Mouse (Mus musculus) frontal cortex, postnatal 36 days (tissue): Measurements from ENCODE around the gene Olfr1076.
"Not testable (repeated sequence)": the region's sequence is repeated elsewhere in the genome, so short reads cannot be mapped to it uniquely, and the experiment has no call there.

Experiments used
- DNase-seq, 2 experiments: peaks; one replicate each; pipeline ENCODE4 v3.0.0; 2022; ENCODE audit warnings: low spot score in 2 of 2

Olfr1076 gene

DNA sequence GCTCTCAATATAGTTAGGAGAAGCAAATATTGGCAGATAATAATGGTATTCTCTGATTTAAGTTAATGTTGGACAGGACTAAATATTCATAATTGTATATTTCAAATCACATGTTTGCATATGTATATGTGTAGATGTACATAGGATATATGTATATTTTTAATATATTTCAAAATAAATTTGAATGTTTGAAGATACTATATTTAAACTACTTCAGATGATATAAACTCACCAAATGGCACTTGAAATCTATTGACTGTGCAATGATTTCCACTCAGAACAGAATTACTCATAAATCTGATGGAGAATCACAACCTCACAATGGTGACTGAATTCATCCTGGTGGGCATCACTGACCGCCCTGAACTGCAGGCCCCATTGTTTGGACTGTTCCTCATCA, at the start of gene Olfr1076:
Gene Olfr1076 (plus strand): TSS at position 301 of the 400 bp plus-strand sequence.
- DNase-seq = no peak

DNA sequence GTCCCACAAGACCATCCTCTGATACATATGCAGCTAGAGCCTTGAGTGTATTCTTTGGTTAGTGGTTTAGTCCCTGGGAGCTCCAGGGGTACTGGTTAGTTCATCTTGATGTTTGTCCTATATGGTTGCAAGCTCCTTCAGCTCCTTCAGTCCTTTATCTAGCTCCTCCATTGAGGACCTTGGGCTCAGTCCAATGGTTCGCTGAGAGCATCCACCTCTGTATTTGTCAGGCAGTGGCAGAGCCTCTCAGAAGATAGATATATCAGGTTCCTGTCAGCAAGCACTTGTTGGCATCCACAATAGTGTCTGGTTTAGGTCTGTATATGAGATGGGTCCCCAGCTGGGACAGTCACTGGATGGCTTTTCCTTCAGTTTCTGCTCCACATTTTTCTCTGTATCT, 47.8 kb upstream of the Olfr1076 start:
- DNase-seq = no peak

DNA sequence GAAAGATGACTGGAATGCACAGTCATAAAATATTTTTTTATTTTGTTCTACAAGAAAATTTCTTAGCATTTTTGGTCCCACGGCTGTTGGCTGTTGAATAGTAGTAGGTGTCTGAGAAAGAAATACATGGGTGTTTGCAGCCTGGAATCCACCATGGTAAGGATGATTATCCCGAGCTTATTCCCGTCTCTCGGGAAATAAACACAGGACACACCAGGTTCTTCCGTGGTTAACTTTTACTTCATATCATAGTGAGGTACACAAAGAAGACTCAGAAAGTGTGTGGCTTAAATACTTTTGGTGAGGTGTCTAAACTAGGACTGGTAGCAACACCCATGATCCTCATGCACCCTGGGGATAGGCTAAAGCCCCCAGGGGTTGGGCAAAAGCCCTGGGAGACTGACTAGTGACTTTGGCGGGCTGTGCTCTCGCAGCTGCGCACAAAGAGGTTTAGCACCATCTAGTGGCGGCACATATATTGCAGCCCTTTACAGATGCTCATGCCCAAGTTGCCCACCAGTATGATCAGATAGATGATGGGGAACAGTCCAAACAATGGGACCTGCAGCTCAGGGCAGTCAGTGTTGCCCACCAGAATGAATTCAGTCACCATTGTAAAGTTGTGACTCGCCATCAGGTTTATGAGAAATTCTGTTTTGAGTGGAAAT, 43.7 kb upstream of the Olfr1076 start:
- peak; percentile 52 to 68 for DNase-seq

DNA sequence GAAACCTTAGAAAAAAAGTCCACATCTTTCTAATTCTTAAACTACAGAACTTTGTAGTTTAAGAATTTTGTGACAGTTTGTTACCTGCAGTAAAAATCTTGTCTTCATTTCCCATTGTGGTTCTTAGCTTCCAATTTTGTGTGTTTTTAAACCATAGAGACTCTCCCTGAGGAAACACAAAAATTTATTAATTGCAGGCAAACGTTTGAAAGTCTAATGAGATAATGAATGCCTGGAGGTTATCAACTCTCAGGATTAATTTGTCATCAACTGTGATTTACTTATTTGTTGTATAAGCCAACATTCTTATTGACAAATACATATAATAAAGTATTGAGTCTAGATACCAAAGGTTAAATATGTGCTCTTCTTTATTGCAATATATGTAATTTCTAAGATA, 21.0 kb upstream of the Olfr1076 start, which contains the start of gene Olfr228:
Gene Olfr228 (minus strand): TSS at position 101 of the 400 bp plus-strand sequence.
- DNase-seq = no peak

DNA sequence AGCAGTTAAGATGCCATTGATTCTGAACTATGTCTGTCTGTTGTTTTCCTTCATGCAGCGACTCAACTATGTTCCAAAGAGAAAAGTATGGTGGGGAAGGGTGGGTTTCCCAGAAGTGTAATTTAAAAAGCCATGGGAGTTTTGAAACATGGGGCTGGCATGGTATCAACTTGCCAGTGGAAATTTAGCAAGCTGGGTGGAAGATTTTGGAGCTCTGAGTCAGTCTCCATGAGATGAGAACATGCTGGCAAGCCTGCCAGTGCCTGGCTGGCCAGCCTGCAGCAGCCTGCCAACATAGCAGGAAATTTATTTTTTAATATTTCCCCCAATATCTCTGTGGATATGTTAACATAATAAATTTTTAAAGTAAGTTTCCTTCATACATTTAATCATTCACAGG, 22.7 kb downstream of the Olfr1076 start:
- no peak for DNase-seq

DNA sequence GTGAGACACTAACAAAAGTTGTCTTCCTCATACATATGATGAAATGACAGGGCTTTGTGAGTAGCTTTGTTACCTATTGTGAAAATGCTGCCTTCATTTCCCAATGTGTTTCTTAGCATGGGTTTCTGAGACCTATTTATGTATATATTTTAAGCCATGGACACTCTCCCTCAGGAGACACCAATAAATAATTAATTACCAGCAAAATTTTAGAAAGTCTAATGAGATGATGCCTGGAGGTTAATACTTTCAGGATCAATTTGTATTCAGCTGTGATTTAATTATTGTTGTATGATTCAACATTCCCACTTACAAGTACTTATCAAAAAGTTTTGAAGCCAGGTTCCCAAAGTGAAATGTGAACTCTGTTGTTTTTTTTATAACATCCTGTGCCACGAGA, 34.1 kb downstream of the Olfr1076 start, which contains the start of gene Olfr1079:
Gene Olfr1079 (minus strand): TSS at position 101 of the 400 bp plus-strand sequence.
- no peak for DNase-seq

DNA sequence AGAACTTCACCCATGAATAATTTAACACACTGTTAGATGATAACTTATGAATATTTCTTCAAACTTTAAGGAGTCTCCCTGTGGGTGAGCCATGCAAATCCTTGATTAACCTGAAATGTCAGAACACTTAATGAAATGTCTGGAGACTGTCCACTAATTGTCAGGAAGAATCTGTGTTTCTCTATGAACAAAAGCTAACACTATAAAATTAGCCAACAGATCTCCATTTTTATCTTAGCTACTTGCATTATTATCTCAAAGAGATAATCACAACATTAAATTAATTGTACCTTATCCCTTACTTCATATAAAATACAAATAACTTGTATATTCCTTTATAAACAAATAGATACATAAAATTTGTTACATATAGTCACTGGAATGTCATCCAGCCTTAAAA, 49.9 kb downstream of the Olfr1076 start, which contains the start of gene Olfr1080:
Gene Olfr1080 (minus strand): TSS at position 101 of the 400 bp plus-strand sequence.
- DNase-seq = not testable (repeated sequence)
